Mouse (Mus musculus) neural tube, embryonic 11.5 days (tissue): ENCODE measurements around the gene Hephl1. TPM values are rescaled to one million over a fixed set of nuclear protein-coding genes. Genes with fewer than 3 reads are reported as not detected.

ENCODE experiments used
- ATAC-seq: fragments of 200-750 bp; cut with Nextera tagmentation; 2 replicates; pipeline ENCODE4 v1.8.0; 2017; ENCODE audit warnings: moderate number of reproducible peaks, mild to moderate bottlenecking, moderate TSS enrichment, moderate library complexity; ENCODE audit not compliant: insufficient read depth, low FRiP score, low TSS enrichment
- DNase-seq: peaks from one replicate; pipeline ENCODE4 v3.0.0-alpha.2; 2015; ENCODE audit warnings: low spot score
- H3K27ac ChIP-seq: fragments of 300-500 bp; sonication (generic); 2 replicates; pipeline ENCODE4 v1.5.1; 2014; ENCODE audit warnings: low read depth, mild to moderate bottlenecking, low read length
- H3K27me3 ChIP-seq: fragments of 300-500 bp; sonication (generic); 2 replicates; pipeline ENCODE4 v1.6.1; 2014; ENCODE audit warnings: mild to moderate bottlenecking, low read length, mixed read lengths; ENCODE audit not compliant: control insufficient read depth, insufficient read depth
- H3K36me3 ChIP-seq: fragments of 300-500 bp; sonication (generic); 2 replicates; pipeline ENCODE4 v1.6.1; 2014; ENCODE audit warnings: mild to moderate bottlenecking, low read length, moderate library complexity, mixed read lengths; ENCODE audit not compliant: control insufficient read depth, insufficient read depth
- H3K4me1 ChIP-seq: fragments of 300-500 bp; sonication (generic); 2 replicates; pipeline ENCODE4 v1.6.1; 2014; ENCODE audit warnings: low read length, mixed read lengths; ENCODE audit not compliant: control insufficient read depth, insufficient read depth
- H3K4me2 ChIP-seq: fragments of 300-500 bp; sonication (generic); 2 replicates; pipeline ENCODE4 v1.6.1; 2014; ENCODE audit warnings: low read depth, mild to moderate bottlenecking, moderate library complexity
- H3K4me3 ChIP-seq: fragments of 300-500 bp; sonication (generic); 2 replicates; pipeline ENCODE4 v1.5.1; 2014; ENCODE audit warnings: low read depth, low read length
- H3K9ac ChIP-seq: fragments of 300-500 bp; sonication (generic); 2 replicates; pipeline ENCODE4 v1.6.1; 2014; ENCODE audit warnings: mild to moderate bottlenecking, low read length
- H3K9me3 ChIP-seq: fragments of 300-500 bp; sonication (generic); 2 replicates; pipeline ENCODE4 v1.6.1; 2016; ENCODE audit warnings: low read length; ENCODE audit not compliant: control insufficient read depth
- WGBS: fragments of 180-500 bp; shearing (Covaris S2); extraction: QIAGEN DNeasy Blood & Tissue Kit; methylation state at CpG from one replicate; pipeline ENCODE4 v1.1.7; 2014; 5-methylcytosine and 5-hydroxymethylcytosine counted together
- polyA plus RNA-seq: library from polyadenylated mRNA; unstranded; fragments of >200 nt; fragmentation: Nextera tagmentation; extraction: Ambion mirVana; gene quantifications from 2 replicates; pipeline ENCODE4 v1.2.1, GENCODE M21; 2014

Gene Hephl1
- polyA plus RNA-seq, 1 experiment from 2014 or later, result not detected

- 88% methylated on average over 18 of the region's 18 CpGs for WGBS
- no peaks in the 10 kb centered on the region for H3K4me1 ChIP-seq
- ATAC-seq, result no peak
- H3K36me3 ChIP-seq, result no peaks in the 10 kb centered on the region
- no peaks in the 10 kb centered on the region for H3K9me3 ChIP-seq
- H3K27ac ChIP-seq, result no peak overlapping the region
- no peak overlapping the region for H3K4me2 ChIP-seq
- no peak for DNase-seq
- H3K27me3 ChIP-seq, result no peaks in the 10 kb centered on the region
- no peak overlapping the region for H3K4me3 ChIP-seq
- no peak overlapping the region for H3K9ac ChIP-seq
Observed at GRCm38 (mm10) chr9:15017791-15018755, 93.8 kb downstream of the Hephl1 start.

DNA sequence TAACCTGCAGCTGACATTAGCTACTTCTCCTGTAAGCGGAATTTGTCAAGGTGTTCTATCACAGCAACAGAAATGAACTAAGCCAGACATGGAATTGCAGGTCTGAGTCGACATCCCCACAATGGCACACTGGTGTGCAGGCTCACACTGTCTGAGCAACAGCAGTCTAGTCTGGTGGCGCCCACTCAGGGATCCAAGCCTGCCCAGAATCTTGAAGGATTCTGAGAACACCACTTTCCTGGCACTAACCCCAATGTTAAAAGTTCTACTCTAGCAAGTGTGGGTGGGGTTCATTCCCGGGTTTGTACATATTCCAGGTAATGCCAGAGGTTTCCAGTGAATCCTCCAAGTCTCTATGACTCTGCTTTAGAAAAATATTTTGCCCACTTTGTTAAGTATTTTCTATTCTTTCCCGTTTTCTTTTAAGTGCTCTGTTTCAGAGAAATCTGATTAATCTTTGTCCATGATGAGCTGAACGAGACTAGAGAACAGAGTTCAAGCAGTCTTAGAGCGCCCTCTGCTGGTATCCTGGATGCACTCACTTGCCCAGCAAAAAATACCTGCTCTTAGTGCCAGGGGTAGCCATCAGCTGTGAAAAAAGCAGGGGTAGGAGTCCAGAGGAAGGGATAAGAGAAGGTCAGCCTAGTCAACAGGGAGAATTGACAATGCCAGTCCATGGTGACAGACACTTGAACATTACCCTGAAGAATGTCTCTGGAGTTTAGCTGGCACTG is 96.5 kb downstream of the Hephl1 start:
- Histone ChIP-seq H3K9ac (no peak overlapping the region), H3K4me2 (no peak overlapping the region), H3K36me3 (no peaks in the 10 kb centered on the region), H3K4me1 (no peaks in the 10 kb centered on the region), H3K27me3 (no peaks in the 10 kb centered on the region), H3K4me3 (no peak overlapping the region), H3K9me3 (no peaks in the 10 kb centered on the region), H3K27ac (no peak overlapping the region)
- DNase-seq (peak; percentile 78), ATAC-seq (peak; percentile 60; the same call in 1 of the 2 replicates)
- 57% methylated on average over 7 of the region's 7 CpGs for WGBS

DNA sequence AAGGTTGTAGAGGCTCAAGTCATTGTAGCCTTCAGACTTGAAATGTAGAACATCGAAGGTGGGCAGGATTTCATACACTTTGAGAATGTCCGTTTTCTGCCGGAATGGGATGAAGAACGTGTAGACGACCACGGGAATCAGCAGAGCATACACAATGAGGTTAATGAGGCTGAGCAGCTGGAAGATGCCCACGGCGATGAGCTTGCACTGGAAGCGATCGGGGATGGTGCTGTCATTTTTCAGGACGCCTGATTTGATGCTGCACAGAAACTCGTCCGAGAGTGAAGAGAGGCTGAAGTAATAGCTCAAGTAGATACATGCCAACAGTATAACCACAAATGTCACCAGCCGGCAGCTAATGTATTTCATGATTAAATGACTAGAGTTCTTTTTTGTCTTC is 104.3 kb downstream of the Hephl1 start:
- H3K4me3 ChIP-seq, result no peak overlapping the region
- WGBS, result 88% methylated on average over 14 of the region's 14 CpGs
- H3K9ac ChIP-seq, result no peak overlapping the region
- H3K4me1 ChIP-seq, result peaks cover 16% of the 10 kb centered on the region
- 0 out of 2 replicates have a peak, but pooled peaks cover 3% of the 10 kb centered on the region for H3K36me3 ChIP-seq
- H3K4me2 ChIP-seq, result no peak overlapping the region
- H3K9me3 ChIP-seq, result no peaks in the 10 kb centered on the region
- H3K27ac ChIP-seq, result no peak overlapping the region
- DNase-seq, result no peak
- no peak for ATAC-seq
- H3K27me3 ChIP-seq, result no peaks in the 10 kb centered on the region

DNA sequence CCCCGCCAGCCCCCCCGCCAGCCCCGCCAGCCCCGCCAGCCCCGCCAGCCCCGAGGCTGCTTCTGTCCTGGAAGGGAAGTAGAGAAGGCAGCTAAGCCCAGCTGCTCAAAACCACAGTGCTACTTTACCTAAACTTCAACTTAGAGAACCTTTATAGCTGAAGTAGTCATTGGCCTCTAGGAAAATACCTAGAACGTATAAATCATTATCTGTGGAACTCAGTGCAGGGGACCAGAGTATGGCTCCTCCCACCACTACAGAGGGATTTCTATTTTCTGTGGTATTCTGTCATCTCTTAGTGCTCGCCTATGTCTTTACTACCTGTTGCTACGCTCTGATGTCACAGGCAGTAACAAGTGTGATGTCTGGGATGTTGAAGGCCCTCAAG is 107.6 kb downstream of the Hephl1 start:
- Histone ChIP-seq H3K27ac (0 out of 2 replicates have a peak overlapping the region, but pooled peaks have one; percentile 7), H3K9ac (no peak overlapping the region), H3K4me2 (no peak overlapping the region), H3K36me3 (0 out of 2 replicates have a peak, but pooled peaks cover 3% of the 10 kb centered on the region), H3K4me3 (no peak overlapping the region), H3K27me3 (no peaks in the 10 kb centered on the region), H3K9me3 (no peaks in the 10 kb centered on the region), H3K4me1 (peaks cover 16% of the 10 kb centered on the region)
- 35% methylated on average over 9 of the region's 9 CpGs for WGBS
- no peak for DNase-seq
- ATAC-seq, result no peak

- Histone ChIP-seq H3K4me1 (peaks cover 16% of the 10 kb centered on the region), H3K9me3 (no peaks in the 10 kb centered on the region), H3K27ac (peak overlapping the region; percentile 7; the same call in 1 of the 2 replicates), H3K36me3 (0 out of 2 replicates have a peak, but pooled peaks cover 3% of the 10 kb centered on the region), H3K4me2 (no peak overlapping the region), H3K4me3 (no peak overlapping the region), H3K9ac (no peak overlapping the region), H3K27me3 (no peaks in the 10 kb centered on the region)
- ATAC-seq, result no peak
- 10% methylated on average over 10 of the region's 10 CpGs for WGBS
- DNase-seq, result peak; percentile 25
Observed at GRCm38 (mm10) chr9:15003676-15004297, 108.1 kb downstream of the Hephl1 start.

DNA sequence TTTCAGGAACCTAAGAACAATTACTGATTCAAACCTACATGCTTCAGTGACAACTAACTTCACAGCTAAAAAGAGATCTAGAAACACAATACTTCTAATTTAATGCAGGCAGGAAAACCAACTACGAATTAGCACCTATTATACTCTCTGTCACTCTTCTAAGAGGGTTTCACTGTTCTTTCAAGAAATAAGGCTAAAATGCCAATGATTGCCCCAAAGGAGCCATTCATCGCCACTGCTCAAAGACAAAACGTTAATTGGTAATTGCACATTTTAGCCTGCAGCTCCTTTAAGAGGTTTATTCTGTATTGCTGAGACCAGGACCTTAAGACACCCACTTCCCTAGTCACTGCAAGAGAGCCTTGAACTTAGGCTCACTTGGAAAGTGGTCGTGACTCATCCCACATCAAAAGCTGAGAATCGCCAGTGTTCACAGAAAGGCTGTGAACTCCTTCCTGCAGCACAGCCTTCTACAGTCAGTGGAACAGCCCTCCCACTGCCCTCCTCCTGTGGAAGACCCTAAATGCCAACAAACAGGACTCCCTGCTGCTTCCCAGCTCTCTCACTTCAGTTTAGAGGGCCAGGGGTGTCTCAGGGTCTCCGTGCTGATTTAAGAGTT is 108.8 kb downstream of the Hephl1 start:
- H3K9me3 ChIP-seq, result no peaks in the 10 kb centered on the region
- H3K9ac ChIP-seq, result no peak overlapping the region
- peak; percentile 19 for DNase-seq
- H3K4me2 ChIP-seq, result no peak overlapping the region
- no peaks in the 10 kb centered on the region for H3K27me3 ChIP-seq
- 0 out of 2 replicates have a peak overlapping the region, but pooled peaks have one; percentile 7 for H3K27ac ChIP-seq
- no peak overlapping the region for H3K4me3 ChIP-seq
- WGBS, result 19% methylated on average over 6 of the region's 6 CpGs
- H3K36me3 ChIP-seq, result 0 out of 2 replicates have a peak, but pooled peaks cover 3% of the 10 kb centered on the region
- peaks cover 16% of the 10 kb centered on the region for H3K4me1 ChIP-seq
- ATAC-seq, result no peak
